Comparison of ENCODE assay signal across 16 mouse cellular contexts in genomic region chr5:131673696-131674095, GRCm38 (mm10).
A peak's percentile ranks its signal among the peaks of the same experiment; 100 is the strongest.
DNase-seq lines count a peak whose midpoint lies in the region; ATAC-seq and TF ChIP-seq lines count a peak whose summit lies in the region.
"Had no signal": no experiment of that assay in that cellular context is flagged by ENCODE, and none has a peak within 500 bp of the region (broad histone marks: within the 10 kb centered on the region; RNA-seq: fewer than 3 reads in every experiment).

No protein-coding gene starts in this region.

- H3K4me1 ChIP-seq in lung, postnatal 0 days (ENCODE audit: insufficient read depth, low read depth, low read length): no peaks in the 10 kb centered on the region
- H3K4me1 ChIP-seq in liver, embryonic 11.5 days (replicated peaks; ENCODE audit: control insufficient read depth, insufficient read depth, low read length): no peaks in the 10 kb centered on the region

- H3K27ac ChIP-seq in lung, postnatal 0 days (ENCODE audit: low read length): no peak overlapping the region
- H3K27ac ChIP-seq in liver, embryonic 11.5 days (ENCODE audit: low read depth, low read length): no peak overlapping the region
- H3K27ac ChIP-seq: forebrain, embryonic 13.5 days; neural tube, embryonic 13.5 days had no signal

- no peak overlapping the region for H3K4me2 ChIP-seq in lung, postnatal 0 days (replicated peaks; ENCODE audit: low read depth, low read length)
- no peak overlapping the region for H3K4me2 ChIP-seq in liver, embryonic 11.5 days
- H3K4me2 ChIP-seq: forebrain, embryonic 13.5 days; lung, embryonic 14.5 days; neural tube, embryonic 13.5 days had no signal

- no peaks in the 10 kb centered on the region for H3K27me3 ChIP-seq in lung, postnatal 0 days (replicated peaks; ENCODE audit: insufficient read depth, low read length)
- H3K27me3 ChIP-seq in liver, embryonic 11.5 days (replicated peaks; ENCODE audit: control insufficient read depth, insufficient read depth, low read length): no peaks in the 10 kb centered on the region
- H3K27me3 ChIP-seq: forebrain, embryonic 13.5 days; neural tube, embryonic 13.5 days had no signal

- H3K9me3 ChIP-seq in lung, postnatal 0 days (ENCODE audit: low read length): no peaks in the 10 kb centered on the region
- no peaks in the 10 kb centered on the region for H3K9me3 ChIP-seq in liver, embryonic 11.5 days (ENCODE audit: control insufficient read depth, low read length)
- H3K9me3 ChIP-seq: forebrain, embryonic 13.5 days; neural tube, embryonic 13.5 days had no signal

- no peak for TF ChIP-seq EP300 in lung, postnatal 0 days (IDR thresholded peaks at IDR 0.05)

- H3K36me3 ChIP-seq in lung, postnatal 0 days (ENCODE audit: insufficient read depth, low read length): no peaks in the 10 kb centered on the region
- no peaks in the 10 kb centered on the region for H3K36me3 ChIP-seq in liver, embryonic 11.5 days (ENCODE audit: control insufficient read depth, insufficient read depth, low read length)
- H3K36me3 ChIP-seq: neural tube, embryonic 13.5 days had no signal

- H3K4me3 ChIP-seq in lung, postnatal 0 days (ENCODE audit: low read depth, low read length): no peak overlapping the region
- no peak overlapping the region for H3K4me3 ChIP-seq in liver, embryonic 11.5 days (ENCODE audit: low read depth, low read length)
- H3K4me3 ChIP-seq: forebrain, embryonic 13.5 days; neural tube, embryonic 13.5 days had no signal

- ATAC-seq in lung, postnatal 0 days: no peak
- ATAC-seq in liver, embryonic 11.5 days (replicated peaks; ENCODE audit: low FRiP score): no peak
- ATAC-seq: forebrain, embryonic 13.5 days; Patski had no signal

- TF ChIP-seq CTCF in lung, postnatal 0 days (IDR thresholded peaks at IDR 0.05): no peak

- intact Hi-C loops in gastrocnemius, postnatal 36 days (cut with DNase I): no loop called here

- 86% methylated on average over 4 of the region's 4 CpGs for WGBS in lung, postnatal 0 days
- WGBS in liver, embryonic 11.5 days: 85% methylated on average over 4 of the region's 4 CpGs

- peak; percentile 64 for DNase-seq in adrenal gland, postnatal 14 days
- DNase-seq in adrenal gland, postnatal 4 days (ENCODE audit: low spot score in 2 of 2): no peak
- DNase-seq in lung, postnatal 14 days: peak; percentile 15
- no peak for DNase-seq in lung, postnatal 0 days (ENCODE audit: low spot score)
- peak; percentile 20 to 24 for DNase-seq in gastrocnemius, postnatal 36 days
- peak; percentile 28 for DNase-seq in skeletal muscle tissue, adult 2 months (ENCODE audit: low read depth, low spot score)
- no peak for DNase-seq in thymus, postnatal 25 days
- no peak for DNase-seq in liver, embryonic 11.5 days (ENCODE audit: low spot score)
- DNase-seq: cerebellum, adult 8-10 months; kidney, adult 8-10 months; liver; lung, embryonic 14.5 days; spleen, adult 18-20 months had no signal

- H3K9ac ChIP-seq in lung, postnatal 0 days (replicated peaks; ENCODE audit: low read depth): no peak overlapping the region
- no peak overlapping the region for H3K9ac ChIP-seq in liver, embryonic 11.5 days (ENCODE audit: low read depth, low read length)
- H3K9ac ChIP-seq: forebrain, embryonic 13.5 days; lung, embryonic 14.5 days; neural tube, embryonic 13.5 days had no signal

Comparison
In these comparisons a context has a peak if more than half of its experiments do, and no peak if none do; other contexts are left out.
1. DNase-seq: peak in adrenal gland, postnatal 14 days (single experiment), lung, postnatal 14 days (single experiment), gastrocnemius, postnatal 36 days (2 of 2) and skeletal muscle tissue, adult 2 months (single experiment); none in adrenal gland, postnatal 4 days (0 of 2), lung, postnatal 0 days (single experiment), thymus, postnatal 25 days (single experiment) and liver, embryonic 11.5 days (single experiment).